Mouse (Mus musculus) adrenal gland, adult 18-20 months (tissue): ENCODE data around the gene Nuak2. TPM values are rescaled to one million over a fixed set of nuclear protein-coding genes. Genes with fewer than 3 reads are reported as not detected.
"Not testable (repeated sequence)": the region's sequence is repeated elsewhere in the genome, so short reads cannot be mapped to it uniquely, and the experiment has no call there.

Experiments
- DNase-seq, 2 experiments: peaks; one replicate each; pipeline ENCODE4 v3.0.0; 2021 to 2022; ENCODE audit warnings: low spot score in 2 of 2
- total RNA-seq, 2 experiments: library from RNA; stranded (reverse); gene quantifications; 1 replicate in 1 of 2; 2 replicates in 1 of 2; pipeline ENCODE4 v1.2.3; 2021

Nuak2 gene
- total RNA-seq, 2 experiments from 2014 or later = 4.6 to 6.9 TPM

GRCm38 (mm10) chr1:132348401-132348800, 32.5 kb downstream of the Nuak2 start:
- DNase-seq = no peak

- not testable (repeated sequence) for DNase-seq
Observed at GRCm38 (mm10) chr1:132349049-132349448, 33.1 kb downstream of the Nuak2 start.

- DNase-seq = not testable (repeated sequence)
Observed at GRCm38 (mm10) chr1:132349601-132350000, 33.7 kb downstream of the Nuak2 start.

- DNase-seq = no peak
Observed at GRCm38 (mm10) chr1:132351058-132351457, 35.1 kb downstream of the Nuak2 start.

- no peak for DNase-seq
Observed at GRCm38 (mm10) chr1:132353389-132353788, 37.5 kb downstream of the Nuak2 start.

GRCm38 (mm10) chr1:132354234-132354633, 38.3 kb downstream of the Nuak2 start:
- DNase-seq = no peak

GRCm38 (mm10) chr1:132355162-132355601, 39.3 kb downstream of the Nuak2 start:
- DNase-seq = no peak

- peak; percentile 79 to 84 for DNase-seq
Observed at GRCm38 (mm10) chr1:132355841-132356242, 39.9 kb downstream of the Nuak2 start.

- DNase-seq = no peak
Observed at GRCm38 (mm10) chr1:132356841-132357240, 40.9 kb downstream of the Nuak2 start.

GRCm38 (mm10) chr1:132361959-132362358, 46.0 kb downstream of the Nuak2 start:
- DNase-seq = no peak

- DNase-seq = no peak
Observed at GRCm38 (mm10) chr1:132364388-132364787, 48.5 kb downstream of the Nuak2 start.

- no peak for DNase-seq
Observed at GRCm38 (mm10) chr1:132364896-132365557, 49.1 kb downstream of the Nuak2 start.

- DNase-seq = no peak
Observed at GRCm38 (mm10) chr1:132365645-132366044, 49.7 kb downstream of the Nuak2 start.

- DNase-seq = no peak
Observed at GRCm38 (mm10) chr1:132366235-132366634, 50.3 kb downstream of the Nuak2 start.

- no peak for DNase-seq
Observed at GRCm38 (mm10) chr1:132366937-132367336, 51.0 kb downstream of the Nuak2 start.

GRCm38 (mm10) chr1:132367692-132368506, 52.0 kb downstream of the Nuak2 start:
- peak; percentile 78 to 81 for DNase-seq

- DNase-seq = no peak
Observed at GRCm38 (mm10) chr1:132370681-132371173, 54.8 kb downstream of the Nuak2 start.

GRCm38 (mm10) chr1:132371298-132372081, 55.6 kb downstream of the Nuak2 start:
- DNase-seq = no peak

- no peak for DNase-seq
Observed at GRCm38 (mm10) chr1:132372354-132372753, 56.4 kb downstream of the Nuak2 start.

- DNase-seq = no peak
Observed at GRCm38 (mm10) chr1:132372896-132373534, 57.1 kb downstream of the Nuak2 start.
